Mouse (Mus musculus): ENCODE data around the gene Actg1. TPM values are rescaled to one million over a fixed set of nuclear protein-coding genes. Genes with fewer than 3 reads are reported as not detected.

The Actg1 gene
- 463 and 498 TPM in 2 replicates for polyA plus RNA-seq (2015; fragmentation: Nextera tagmentation; extraction: Ambion mirVana)

DNA sequence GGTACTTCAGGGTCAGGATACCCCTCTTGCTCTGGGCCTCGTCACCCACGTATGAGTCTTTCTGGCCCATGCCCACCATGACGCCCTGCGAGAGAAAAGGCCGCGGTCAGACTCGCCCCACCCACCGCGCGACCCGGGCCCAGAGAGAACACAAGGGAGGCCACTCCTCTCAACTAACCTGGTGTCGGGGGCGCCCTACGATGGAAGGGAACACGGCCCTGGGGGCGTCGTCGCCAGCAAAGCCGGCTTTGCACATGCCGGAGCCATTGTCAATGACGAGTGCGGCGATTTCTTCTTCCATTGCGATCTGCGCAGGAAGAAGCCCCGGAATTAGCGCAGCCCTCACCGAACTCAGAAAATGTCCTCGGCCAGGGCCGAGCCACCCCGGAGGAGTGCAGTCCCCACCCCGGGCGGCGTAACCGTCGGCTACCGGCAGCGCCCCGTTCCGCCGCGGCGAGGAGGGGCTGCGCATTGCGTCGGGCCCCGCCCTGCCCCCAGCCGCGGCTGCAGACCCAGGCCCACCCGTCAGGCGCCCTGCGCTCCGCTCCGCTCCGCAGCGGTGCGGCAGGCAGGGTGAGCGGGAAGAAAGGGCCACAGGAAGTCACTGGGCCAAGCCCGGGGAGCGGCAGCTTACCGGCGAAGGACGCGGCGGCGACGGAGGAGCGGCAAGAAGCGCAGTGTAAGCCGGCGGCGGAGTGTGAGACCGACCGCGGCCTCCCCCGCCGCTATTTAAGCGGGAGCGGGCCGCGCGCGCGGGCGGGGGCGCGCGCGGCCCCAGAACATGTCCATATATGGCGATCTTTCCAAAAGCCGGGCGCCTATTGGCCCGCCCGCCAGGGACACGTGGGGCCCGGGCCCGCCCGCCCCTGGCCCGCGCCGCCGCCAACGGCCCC, at the start of gene Actg1:
Gene Actg1 (minus strand): TSS at position 752 of the 893 bp plus-strand sequence.
- TF ChIP-seq EP300 (IDR thresholded peaks at IDR 0.05; ENCODE audit: low read depth) = no peak
- TF ChIP-seq CTCF (IDR thresholded peaks at IDR 0.05; ENCODE audit: low read depth) = no peak
- peak; percentile 85 for DNase-seq
- peak within 1 kb of the TSS; percentile 80 for H3K4me3 ChIP-seq (ENCODE audit: low read depth, low read length)
- peaks cover 32% of the 10 kb centered on the region for H3K4me1 ChIP-seq (ENCODE audit: insufficient read depth)
- H3K9ac ChIP-seq (replicated peaks) = peak within 1 kb of the TSS; percentile 94
- H3K27ac ChIP-seq (ENCODE audit: low read depth) = peak within 1 kb of the TSS; percentile 99
- WGBS (ENCODE audit: insufficient replicate concordance) = 6% methylated on average over 88 of the region's 103 CpGs
- peak within 1 kb of the TSS; percentile 99 for H3K4me2 ChIP-seq (ENCODE audit: low read depth, low read length)
- H3K36me3 ChIP-seq (replicated peaks; ENCODE audit: insufficient read depth, low read length) = peaks cover 10% of the 10 kb centered on the region
- ATAC-seq = peak; percentile 78
- no peaks in the 10 kb centered on the region for H3K27me3 ChIP-seq (ENCODE audit: insufficient read depth, low read length)
- H3K9me3 ChIP-seq (ENCODE audit: low read length) = no peaks in the 10 kb centered on the region

- ATAC-seq (no peak), DNase-seq (no peak)
- H3K4me3 ChIP-seq (ENCODE audit: low read depth, low read length) = no peak overlapping the region
- H3K27ac ChIP-seq (ENCODE audit: low read depth) = no peak overlapping the region
- no peak overlapping the region for H3K4me2 ChIP-seq (ENCODE audit: low read depth, low read length)
- H3K36me3 ChIP-seq (replicated peaks; ENCODE audit: insufficient read depth, low read length) = peaks cover 61% of the 10 kb centered on the region
- H3K4me1 ChIP-seq (ENCODE audit: insufficient read depth) = no peaks in the 10 kb centered on the region
- no peaks in the 10 kb centered on the region for H3K9me3 ChIP-seq (ENCODE audit: low read length)
- TF ChIP-seq EP300 (IDR thresholded peaks at IDR 0.05; ENCODE audit: low read depth) (no peak), CTCF (IDR thresholded peaks at IDR 0.05; ENCODE audit: low read depth) (no peak)
- 86% methylated on average over 2 of the region's 2 CpGs for WGBS (ENCODE audit: insufficient replicate concordance)
- no peaks in the 10 kb centered on the region for H3K27me3 ChIP-seq (ENCODE audit: insufficient read depth, low read length)
- no peak overlapping the region for H3K9ac ChIP-seq (replicated peaks)
These were observed 49.3 kb upstream of the Actg1 start for GRCm38 (mm10) chr11:120397602-120398001.

DNA sequence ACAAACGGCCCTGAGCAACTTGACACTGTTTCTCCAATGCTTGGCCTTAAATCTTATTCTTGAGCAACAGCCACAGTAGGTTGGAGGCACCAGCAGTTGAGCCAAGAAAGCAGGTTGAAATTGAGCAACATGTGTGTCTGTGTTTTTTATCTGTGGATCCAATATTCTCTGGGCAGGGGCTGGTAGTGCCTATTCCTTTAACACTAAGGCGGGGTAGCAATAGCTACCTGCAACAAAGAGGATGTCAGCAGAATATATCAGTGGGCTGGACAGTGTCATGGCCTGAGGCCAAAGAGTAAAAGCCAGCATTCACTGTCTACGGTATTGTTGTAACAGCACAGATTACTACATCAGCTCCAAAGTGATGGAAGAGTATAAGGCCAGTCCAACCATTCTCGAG, 47.3 kb upstream of the Actg1 start:
- H3K27me3 ChIP-seq (ENCODE audit: insufficient read depth, low read length) = no peaks in the 10 kb centered on the region
- H3K27ac ChIP-seq (ENCODE audit: low read depth) = no peak overlapping the region
- ATAC-seq (no peak), DNase-seq (no peak)
- 69% methylated on average over 4 of the region's 4 CpGs for WGBS (ENCODE audit: insufficient replicate concordance)
- H3K4me3 ChIP-seq (ENCODE audit: low read depth, low read length) = no peak overlapping the region
- no peak for TF ChIP-seq EP300 (IDR thresholded peaks at IDR 0.05; ENCODE audit: low read depth)
- TF ChIP-seq CTCF (IDR thresholded peaks at IDR 0.05; ENCODE audit: low read depth) = no peak
- no peak overlapping the region for H3K9ac ChIP-seq (replicated peaks)
- no peaks in the 10 kb centered on the region for H3K4me1 ChIP-seq (ENCODE audit: insufficient read depth)
- peaks cover 59% of the 10 kb centered on the region for H3K36me3 ChIP-seq (replicated peaks; ENCODE audit: insufficient read depth, low read length)
- no peak overlapping the region for H3K4me2 ChIP-seq (ENCODE audit: low read depth, low read length)
- H3K9me3 ChIP-seq (ENCODE audit: low read length) = no peaks in the 10 kb centered on the region

GRCm38 (mm10) chr11:120388580-120388979, 40.2 kb upstream of the Actg1 start:
- Histone ChIP-seq H3K27me3 (ENCODE audit: insufficient read depth, low read length) (no peaks in the 10 kb centered on the region), H3K4me2 (ENCODE audit: low read depth, low read length) (no peak overlapping the region), H3K4me1 (ENCODE audit: insufficient read depth) (peaks cover 7% of the 10 kb centered on the region; the same call in 1 of the 2 replicates), H3K9ac (replicated peaks) (no peak overlapping the region), H3K27ac (ENCODE audit: low read depth) (no peak overlapping the region), H3K9me3 (ENCODE audit: low read length) (no peaks in the 10 kb centered on the region), H3K36me3 (replicated peaks; ENCODE audit: insufficient read depth, low read length) (peaks cover 68% of the 10 kb centered on the region), H3K4me3 (ENCODE audit: low read depth, low read length) (no peak overlapping the region)
- ATAC-seq (no peak), DNase-seq (no peak)
- WGBS (ENCODE audit: insufficient replicate concordance) = 93% methylated on average over 9 of the region's 9 CpGs
- TF ChIP-seq EP300 (IDR thresholded peaks at IDR 0.05; ENCODE audit: low read depth) (no peak), CTCF (IDR thresholded peaks at IDR 0.05; ENCODE audit: low read depth) (no peak)

DNA sequence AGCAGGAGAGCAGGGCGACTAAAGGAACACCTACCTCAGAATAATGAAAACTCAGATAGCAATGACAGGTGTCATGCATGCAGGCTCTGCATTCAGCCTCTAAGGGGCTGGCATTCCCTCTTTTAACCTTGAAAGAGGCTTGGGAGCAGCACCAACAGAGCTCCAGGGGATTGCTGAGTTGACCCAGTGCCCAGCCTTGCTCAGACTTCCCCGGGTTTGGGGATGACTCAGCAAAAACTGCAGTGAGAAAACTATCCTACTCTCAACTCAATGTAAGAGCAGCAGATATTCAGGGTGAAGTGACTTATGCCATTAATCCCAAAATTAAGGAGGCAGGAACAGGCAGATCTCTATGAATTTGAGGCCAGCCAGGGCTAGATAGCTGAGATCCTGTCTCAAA, 38.8 kb upstream of the Actg1 start:
- no peak overlapping the region for H3K4me3 ChIP-seq (ENCODE audit: low read depth, low read length)
- H3K9me3 ChIP-seq (ENCODE audit: low read length) = no peaks in the 10 kb centered on the region
- no peak overlapping the region for H3K9ac ChIP-seq (replicated peaks)
- no peak overlapping the region for H3K27ac ChIP-seq (ENCODE audit: low read depth)
- DNase-seq (no peak), ATAC-seq (no peak)
- no peak overlapping the region for H3K4me2 ChIP-seq (ENCODE audit: low read depth, low read length)
- peaks cover 68% of the 10 kb centered on the region for H3K36me3 ChIP-seq (replicated peaks; ENCODE audit: insufficient read depth, low read length)
- WGBS (ENCODE audit: insufficient replicate concordance) = 47% methylated on average over 2 of the region's 2 CpGs
- no peaks in the 10 kb centered on the region for H3K27me3 ChIP-seq (ENCODE audit: insufficient read depth, low read length)
- H3K4me1 ChIP-seq (ENCODE audit: insufficient read depth) = peaks cover 7% of the 10 kb centered on the region; the same call in 1 of the 2 replicates
- no peak for TF ChIP-seq EP300 (IDR thresholded peaks at IDR 0.05; ENCODE audit: low read depth)
- TF ChIP-seq CTCF (IDR thresholded peaks at IDR 0.05; ENCODE audit: low read depth) = no peak

- Histone ChIP-seq H3K9me3 (ENCODE audit: low read length) (no peaks in the 10 kb centered on the region), H3K36me3 (replicated peaks; ENCODE audit: insufficient read depth, low read length) (peaks cover 69% of the 10 kb centered on the region), H3K27me3 (ENCODE audit: insufficient read depth, low read length) (no peaks in the 10 kb centered on the region), H3K4me1 (ENCODE audit: insufficient read depth) (peaks cover 7% of the 10 kb centered on the region; the same call in 1 of the 2 replicates), H3K9ac (replicated peaks) (no peak overlapping the region), H3K27ac (ENCODE audit: low read depth) (no peak overlapping the region; the same call in 1 of the 2 replicates), H3K4me3 (ENCODE audit: low read depth, low read length) (no peak overlapping the region), H3K4me2 (ENCODE audit: low read depth, low read length) (no peak overlapping the region)
- TF ChIP-seq EP300 (IDR thresholded peaks at IDR 0.05; ENCODE audit: low read depth) = no peak
- TF ChIP-seq CTCF (IDR thresholded peaks at IDR 0.05; ENCODE audit: low read depth) = no peak
- ATAC-seq = no peak
- no peak for DNase-seq
- 92% methylated on average over 6 of the region's 6 CpGs for WGBS (ENCODE audit: insufficient replicate concordance)
These were observed 38.3 kb upstream of the Actg1 start for GRCm38 (mm10) chr11:120386632-120387031.
